Mouse (Mus musculus) liver, adult 2 months (tissue): Measurements from ENCODE around the gene Cd164.

Source experiments
- CTCF ChIP-seq: fragments of 200-500 bp; IDR thresholded peaks from 2 replicates; pipeline ENCODE4 v1.5.1; 2011; ENCODE audit warnings: low read depth, low read length, control low read depth
- POLR2A ChIP-seq: fragments of 200-500 bp; IDR thresholded peaks from 2 replicates; pipeline ENCODE4 v1.6.1; 2011; ENCODE audit warnings: low read length, control low read depth; ENCODE audit not compliant: insufficient read depth; ENCODE audit errors: extremely low read depth

GRCm38 (mm10) chr10:41500941-41501340 is 18.3 kb upstream of the Cd164 start:
- no peak for TF ChIP-seq POLR2A
- TF ChIP-seq CTCF = no peak
